Mouse (Mus musculus): ENCODE data around the gene Tbc1d22a.
"Not testable (repeated sequence)": the region's sequence is repeated elsewhere in the genome, so short reads cannot be mapped to it uniquely, and the experiment has no call there.

The Tbc1d22a gene

GRCm38 (mm10) chr15:86180427-86180826 is 33.8 kb upstream of the Tbc1d22a start:
- in situ Hi-C loops (cut with MboI, MseI), result no loop called here

- in situ Hi-C loops (cut with MboI, MseI), result not testable (repeated sequence)
These were observed 32.9 kb upstream of the Tbc1d22a start for GRCm38 (mm10) chr15:86181321-86181720.

GRCm38 (mm10) chr15:86181941-86182439 is 32.3 kb upstream of the Tbc1d22a start:
- in situ Hi-C loops (cut with MboI, MseI), result no loop called here

- in situ Hi-C loops (cut with MboI, MseI), result no loop called here
These were observed 31.6 kb upstream of the Tbc1d22a start for GRCm38 (mm10) chr15:86182646-86183045.

- in situ Hi-C loops (cut with MboI, MseI), result no loop called here
These were observed 30.8 kb upstream of the Tbc1d22a start for GRCm38 (mm10) chr15:86183484-86183883.

GRCm38 (mm10) chr15:86184071-86184470 is 30.2 kb upstream of the Tbc1d22a start:
- in situ Hi-C loops (cut with MboI, MseI), result no loop called here

GRCm38 (mm10) chr15:86184851-86185688 is 29.2 kb upstream of the Tbc1d22a start:
- in situ Hi-C loops (cut with MboI, MseI), result no loop called here

- in situ Hi-C loops (cut with MboI, MseI), result no loop called here
These were observed 28.3 kb upstream of the Tbc1d22a start, which contains the start of gene Cerk for GRCm38 (mm10) chr15:86185689-86186569. TSS of gene Cerk (minus strand) at chr15:86186141.

GRCm38 (mm10) chr15:86186686-86187085 is 27.6 kb upstream of the Tbc1d22a start:
- in situ Hi-C loops (cut with MboI, MseI), result no loop called here

GRCm38 (mm10) chr15:86188186-86188585 is 26.1 kb upstream of the Tbc1d22a start:
- in situ Hi-C loops (cut with MboI, MseI), result no loop called here

- in situ Hi-C loops (cut with MboI, MseI), result no loop called here
These were observed 25.4 kb upstream of the Tbc1d22a start for GRCm38 (mm10) chr15:86188746-86189470.

GRCm38 (mm10) chr15:86190387-86190786 is 23.9 kb upstream of the Tbc1d22a start:
- in situ Hi-C loops (cut with MboI, MseI), result no loop called here

GRCm38 (mm10) chr15:86191505-86191904 is 22.8 kb upstream of the Tbc1d22a start:
- in situ Hi-C loops (cut with MboI, MseI), result no loop called here

GRCm38 (mm10) chr15:86191933-86192332 is 22.3 kb upstream of the Tbc1d22a start:
- in situ Hi-C loops (cut with MboI, MseI), result no loop called here

- in situ Hi-C loops (cut with MboI, MseI), result not testable (repeated sequence)
These were observed 19.4 kb upstream of the Tbc1d22a start for GRCm38 (mm10) chr15:86194676-86195453.

GRCm38 (mm10) chr15:86199052-86199451 is 15.2 kb upstream of the Tbc1d22a start:
- in situ Hi-C loops (cut with MboI, MseI), result no loop called here

- in situ Hi-C loops (cut with MboI, MseI), result no loop called here
These were observed 14.8 kb upstream of the Tbc1d22a start for GRCm38 (mm10) chr15:86199482-86199881.

- in situ Hi-C loops (cut with MboI, MseI), result no loop called here
These were observed 14.1 kb upstream of the Tbc1d22a start for GRCm38 (mm10) chr15:86200169-86200568.

- in situ Hi-C loops (cut with MboI, MseI), result no loop called here
These were observed 13.2 kb upstream of the Tbc1d22a start for GRCm38 (mm10) chr15:86201095-86201494.

GRCm38 (mm10) chr15:86201696-86202330 is 12.4 kb upstream of the Tbc1d22a start:
- in situ Hi-C loops (cut with MboI, MseI), result no loop called here
